Mouse (Mus musculus) embryonic facial prominence, embryonic 14.5 days (tissue): ENCODE measurements around the gene Plk5. TPM values are rescaled to one million over a fixed set of nuclear protein-coding genes. Genes with fewer than 3 reads are reported as not detected.

Experiments
- microRNA-seq: library from miRNA; unstranded; fragments of <30 nt; microRNA quantifications from one replicate; pipeline ENCODE4, GENCODE M21; 2016; ENCODE audit warnings: borderline number of aligned reads
- polyA plus RNA-seq: library from polyadenylated mRNA; unstranded; fragments of >200 nt; fragmentation: Nextera tagmentation; extraction: Ambion mirVana; gene quantifications from 2 replicates; pipeline ENCODE4 v1.2.1, GENCODE M21; 2014

Plk5 gene
- polyA plus RNA-seq, 1 experiment from 2014 or later = 0.72 TPM

Small RNAs within 50 kb of the gene (microRNA-seq; reads per million reads assigned to microRNA genes)
- gene Gm22721 = not detected

Other genes starting within 250 kb of the Plk5 start
- gene Stk11, start 240.7 kb upstream of the Plk5 start, polyA plus RNA-seq = 32.6 and 32.7 TPM in 2 replicates
- 474 and 475 TPM in 2 replicates for gene Atp5d, start 217.8 kb upstream of the Plk5 start, polyA plus RNA-seq
- 7.3 and 9.0 TPM in 2 replicates for gene Cbarp, start 215.6 kb upstream of the Plk5 start, polyA plus RNA-seq
- gene Midn, start 208.2 kb upstream of the Plk5 start, polyA plus RNA-seq = 34.2 and 37.0 TPM in 2 replicates
- gene Cirbp, start 190.5 kb upstream of the Plk5 start, polyA plus RNA-seq = 59.7 and 88.3 TPM in 2 replicates
- 11.0 and 13.1 TPM in 2 replicates for gene 1600002K03Rik, start 183.5 kb upstream of the Plk5 start, polyA plus RNA-seq
- 20.9 and 23.6 TPM in 2 replicates for gene Efna2, start 177.0 kb upstream of the Plk5 start, polyA plus RNA-seq
- 50.8 and 52.1 TPM in 2 replicates for gene Mum1, start 130.0 kb upstream of the Plk5 start, polyA plus RNA-seq
- 360 and 370 TPM in 2 replicates for gene Ndufs7, start 107.3 kb upstream of the Plk5 start, polyA plus RNA-seq
- 124 and 139 TPM in 2 replicates for gene Gamt, start 95.4 kb upstream of the Plk5 start, polyA plus RNA-seq
- gene Dazap1, start 95.0 kb upstream of the Plk5 start, polyA plus RNA-seq = 42.3 and 43.5 TPM in 2 replicates
- 1,047 and 1,145 TPM in 2 replicates for gene Rps15, start 64.0 kb upstream of the Plk5 start, polyA plus RNA-seq
- 6.2 and 7.4 TPM in 2 replicates for gene Apc2, start 60.5 kb upstream of the Plk5 start, polyA plus RNA-seq
- 38.5 and 46.3 TPM in 2 replicates for gene 2310011J03Rik, start 35.9 kb upstream of the Plk5 start, polyA plus RNA-seq
- 1.7 and 2.9 TPM in 2 replicates for gene Pcsk4, start 27.0 kb upstream of the Plk5 start, polyA plus RNA-seq
- gene Reep6, start 26.5 kb upstream of the Plk5 start, polyA plus RNA-seq = 5.6 and 7.5 TPM in 2 replicates
- 5.8 and 6.3 TPM in 2 replicates for gene Adamtsl5, start 8.0 kb upstream of the Plk5 start, polyA plus RNA-seq
- 6.2 and 6.4 TPM in 2 replicates for gene Mex3d, start 31.2 kb downstream of the Plk5 start, polyA plus RNA-seq
- gene Mbd3, start 43.1 kb downstream of the Plk5 start, polyA plus RNA-seq = 164 and 186 TPM in 2 replicates
- 751 and 879 TPM in 2 replicates for gene Uqcr11, start 50.4 kb downstream of the Plk5 start, polyA plus RNA-seq
- 93.7 and 112 TPM in 2 replicates for gene Tcf3, start 77.2 kb downstream of the Plk5 start, polyA plus RNA-seq
- gene Onecut3, start 138.4 kb downstream of the Plk5 start, polyA plus RNA-seq = not detected in 2 replicates
- gene Atp8b3, start 182.7 kb downstream of the Plk5 start, polyA plus RNA-seq = 0.13 and 0.24 TPM in 2 replicates
- 22.6 and 26.2 TPM in 2 replicates for gene Rexo1, start 205.1 kb downstream of the Plk5 start, polyA plus RNA-seq
- 9.7 and 9.9 TPM in 2 replicates for gene Klf16, start 220.9 kb downstream of the Plk5 start, polyA plus RNA-seq
- gene Abhd17a, start 233.9 kb downstream of the Plk5 start, polyA plus RNA-seq = 115 and 124 TPM in 2 replicates
- gene Scamp4, start 246.4 kb downstream of the Plk5 start, polyA plus RNA-seq = 84.6 and 96.3 TPM in 2 replicates
- 6.1 and 6.2 TPM in 2 replicates for gene Adat3, start 246.4 kb downstream of the Plk5 start, polyA plus RNA-seq
- gene Gm49322, start 249.6 kb downstream of the Plk5 start, polyA plus RNA-seq = 1.9 and 2.5 TPM in 2 replicates